Mouse (Mus musculus): ENCODE measurements around the gene Ptprt. TPM values are rescaled to one million over a fixed set of nuclear protein-coding genes. Genes with fewer than 3 reads are reported as not detected.

Ptprt gene
- polyA plus RNA-seq, 1 experiment, result 0.05 TPM

GRCm38 (mm10) chr2:162329430-162329829 lies 331.5 kb downstream of the Ptprt start:
- Histone ChIP-seq H3K4me3 (ENCODE audit: insufficient read depth, low read depth, low read length) (no peak overlapping the region), H3K4me1 (ENCODE audit: control insufficient read depth, insufficient read depth, low read length) (no peaks in the 10 kb centered on the region), H3K27ac (ENCODE audit: insufficient read depth, low read depth, low read length) (no peak overlapping the region), H3K27me3 (replicated peaks; ENCODE audit: control insufficient read depth, insufficient read depth, low read length) (no peaks in the 10 kb centered on the region), H3K36me3 (ENCODE audit: control insufficient read depth, insufficient read depth, low read length) (no peaks in the 10 kb centered on the region)
- 91% methylated on average over 9 of the region's 9 CpGs for whole genome bisulfite sequencing
- DNase-seq, result no peak
- no peak for TF ChIP-seq CTCF (conservative IDR thresholded peaks at IDR 0.05; ENCODE audit: insufficient read depth, insufficient read length, low read depth, low read length)
- no peak for TF ChIP-seq POLR2A (IDR thresholded peaks at IDR 0.05; ENCODE audit: low read depth, low read length)

GRCm38 (mm10) chr2:162322411-162322810 lies 338.5 kb downstream of the Ptprt start:
- no peaks in the 10 kb centered on the region for H3K27me3 ChIP-seq (replicated peaks; ENCODE audit: control insufficient read depth, insufficient read depth, low read length)
- no peaks in the 10 kb centered on the region for H3K36me3 ChIP-seq (ENCODE audit: control insufficient read depth, insufficient read depth, low read length)
- H3K4me3 ChIP-seq (ENCODE audit: insufficient read depth, low read depth, low read length), result no peak overlapping the region
- no peak overlapping the region for H3K27ac ChIP-seq (ENCODE audit: insufficient read depth, low read depth, low read length)
- DNase-seq, result no peak
- WGBS, result 76% methylated on average over 5 of the region's 5 CpGs
- TF ChIP-seq POLR2A (IDR thresholded peaks at IDR 0.05; ENCODE audit: low read depth, low read length) (no peak), CTCF (conservative IDR thresholded peaks at IDR 0.05; ENCODE audit: insufficient read depth, insufficient read length, low read depth, low read length) (no peak)
- H3K4me1 ChIP-seq (ENCODE audit: control insufficient read depth, insufficient read depth, low read length), result no peaks in the 10 kb centered on the region

GRCm38 (mm10) chr2:162307996-162308395 lies 353.0 kb downstream of the Ptprt start:
- no peaks in the 10 kb centered on the region for H3K36me3 ChIP-seq (ENCODE audit: control insufficient read depth, insufficient read depth, low read length)
- 46% methylated on average over 2 of the region's 2 CpGs for WGBS

GRCm38 (mm10) chr2:162294070-162294469 lies 366.9 kb downstream of the Ptprt start:
- no peak for TF ChIP-seq CTCF (conservative IDR thresholded peaks at IDR 0.05; ENCODE audit: insufficient read depth, insufficient read length, low read depth, low read length)
- no peak for TF ChIP-seq POLR2A (IDR thresholded peaks at IDR 0.05; ENCODE audit: low read depth, low read length)
- Histone ChIP-seq H3K4me1 (ENCODE audit: control insufficient read depth, insufficient read depth, low read length) (no peaks in the 10 kb centered on the region), H3K36me3 (ENCODE audit: control insufficient read depth, insufficient read depth, low read length) (no peaks in the 10 kb centered on the region), H3K4me3 (ENCODE audit: insufficient read depth, low read depth, low read length) (no peak overlapping the region), H3K27me3 (replicated peaks; ENCODE audit: control insufficient read depth, insufficient read depth, low read length) (no peaks in the 10 kb centered on the region), H3K27ac (ENCODE audit: insufficient read depth, low read depth, low read length) (no peak overlapping the region)
- DNase-seq, result no peak
- WGBS, result 93% methylated on average over 2 of the region's 2 CpGs

More at GRCm38 (mm10) chr2:162307996-162308395, 353.0 kb downstream of the Ptprt start:
- H3K4me3 ChIP-seq (ENCODE audit: insufficient read depth, low read depth, low read length), result no peak overlapping the region
- no peaks in the 10 kb centered on the region for H3K4me1 ChIP-seq (ENCODE audit: control insufficient read depth, insufficient read depth, low read length)
- no peak for DNase-seq
- TF ChIP-seq POLR2A (IDR thresholded peaks at IDR 0.05; ENCODE audit: low read depth, low read length), result no peak
- no peak for TF ChIP-seq CTCF (conservative IDR thresholded peaks at IDR 0.05; ENCODE audit: insufficient read depth, insufficient read length, low read depth, low read length)
- no peaks in the 10 kb centered on the region for H3K27me3 ChIP-seq (replicated peaks; ENCODE audit: control insufficient read depth, insufficient read depth, low read length)
- no peak overlapping the region for H3K27ac ChIP-seq (ENCODE audit: insufficient read depth, low read depth, low read length)

GRCm38 (mm10) chr2:162282606-162283005 lies 378.3 kb downstream of the Ptprt start:
- no peaks in the 10 kb centered on the region for H3K36me3 ChIP-seq (ENCODE audit: control insufficient read depth, insufficient read depth, low read length)
- WGBS, result 63% methylated on average over 4 of the region's 4 CpGs
- H3K27ac ChIP-seq (ENCODE audit: insufficient read depth, low read depth, low read length), result no peak overlapping the region
- H3K4me3 ChIP-seq (ENCODE audit: insufficient read depth, low read depth, low read length), result no peak overlapping the region
- no peaks in the 10 kb centered on the region for H3K4me1 ChIP-seq (ENCODE audit: control insufficient read depth, insufficient read depth, low read length)
- DNase-seq, result no peak
- H3K27me3 ChIP-seq (replicated peaks; ENCODE audit: control insufficient read depth, insufficient read depth, low read length), result no peaks in the 10 kb centered on the region; the same call in 1 of the 2 replicates
- TF ChIP-seq CTCF (conservative IDR thresholded peaks at IDR 0.05; ENCODE audit: insufficient read depth, insufficient read length, low read depth, low read length) (no peak), POLR2A (IDR thresholded peaks at IDR 0.05; ENCODE audit: low read depth, low read length) (no peak)

GRCm38 (mm10) chr2:162282121-162282520 lies 378.8 kb downstream of the Ptprt start:
- Histone ChIP-seq H3K27ac (ENCODE audit: insufficient read depth, low read depth, low read length) (no peak overlapping the region), H3K36me3 (ENCODE audit: control insufficient read depth, insufficient read depth, low read length) (no peaks in the 10 kb centered on the region), H3K4me1 (ENCODE audit: control insufficient read depth, insufficient read depth, low read length) (no peaks in the 10 kb centered on the region), H3K27me3 (replicated peaks; ENCODE audit: control insufficient read depth, insufficient read depth, low read length) (no peaks in the 10 kb centered on the region; the same call in 1 of the 2 replicates), H3K4me3 (ENCODE audit: insufficient read depth, low read depth, low read length) (no peak overlapping the region)
- TF ChIP-seq POLR2A (IDR thresholded peaks at IDR 0.05; ENCODE audit: low read depth, low read length) (no peak), CTCF (conservative IDR thresholded peaks at IDR 0.05; ENCODE audit: insufficient read depth, insufficient read length, low read depth, low read length) (no peak)
- 25% methylated on average over 10 of the region's 10 CpGs for WGBS
- no peak for DNase-seq

GRCm38 (mm10) chr2:162273826-162274225 lies 387.1 kb downstream of the Ptprt start:
- no peaks in the 10 kb centered on the region for H3K27me3 ChIP-seq (replicated peaks; ENCODE audit: control insufficient read depth, insufficient read depth, low read length)
- WGBS, result 55% methylated on average over 4 of the region's 4 CpGs
- H3K4me1 ChIP-seq (ENCODE audit: control insufficient read depth, insufficient read depth, low read length), result no peaks in the 10 kb centered on the region
- no peak overlapping the region for H3K27ac ChIP-seq (ENCODE audit: insufficient read depth, low read depth, low read length)
- H3K36me3 ChIP-seq (ENCODE audit: control insufficient read depth, insufficient read depth, low read length), result no peaks in the 10 kb centered on the region
- H3K4me3 ChIP-seq (ENCODE audit: insufficient read depth, low read depth, low read length), result no peak overlapping the region
- TF ChIP-seq CTCF (conservative IDR thresholded peaks at IDR 0.05; ENCODE audit: insufficient read depth, insufficient read length, low read depth, low read length) (no peak), POLR2A (IDR thresholded peaks at IDR 0.05; ENCODE audit: low read depth, low read length) (no peak)
- DNase-seq, result no peak

All from kidney, adult 2 months (tissue).